Mouse (Mus musculus): ENCODE data around the gene Itgb6. TPM values are rescaled to one million over a fixed set of nuclear protein-coding genes. Genes with fewer than 3 reads are reported as not detected.

Itgb6 gene
- under 1 TPM; 0.11 to 0.41 TPM for total RNA-seq (2021)

GRCm38 (mm10) chr2:60722514-60722913, at the start of gene Itgb6:
TSS of gene Itgb6 (minus strand) at chr2:60722643.
- intact Hi-C loops (cut with DNase I), result loop anchor here (5.0 kb wide), 1 partner anchor 680 kb away; no protein-coding TSS in a partner anchor
- DNase-seq (ENCODE audit: low spot score in 2 of 2), result peak; percentile 47 to 79

GRCm38 (mm10) chr2:60766420-60766819, 44.0 kb upstream of the Itgb6 start:
- DNase-seq (ENCODE audit: low spot score in 2 of 2), result no peak
- intact Hi-C loops (cut with DNase I), result no loop called here

- intact Hi-C loops (cut with DNase I), result no loop called here
- DNase-seq (ENCODE audit: low spot score in 2 of 2), result no peak
Observed at GRCm38 (mm10) chr2:60756218-60756617, 33.8 kb upstream of the Itgb6 start.

GRCm38 (mm10) chr2:60755101-60755500, 32.7 kb upstream of the Itgb6 start:
- DNase-seq (ENCODE audit: low spot score in 2 of 2), result no peak
- intact Hi-C loops (cut with DNase I), result no loop called here

GRCm38 (mm10) chr2:60751274-60751673, 28.8 kb upstream of the Itgb6 start:
- DNase-seq (ENCODE audit: low spot score in 2 of 2), result no peak
- intact Hi-C loops (cut with DNase I), result no loop called here

- no peak for DNase-seq (ENCODE audit: low spot score in 2 of 2)
- intact Hi-C loops (cut with DNase I), result no loop called here
Observed at GRCm38 (mm10) chr2:60750591-60750990, 28.1 kb upstream of the Itgb6 start.

- intact Hi-C loops (cut with DNase I), result no loop called here
- no peak for DNase-seq (ENCODE audit: low spot score in 2 of 2)
Observed at GRCm38 (mm10) chr2:60748585-60748984, 26.1 kb upstream of the Itgb6 start.

GRCm38 (mm10) chr2:60747590-60747989, 25.1 kb upstream of the Itgb6 start:
- DNase-seq (ENCODE audit: low spot score in 2 of 2), result no peak
- intact Hi-C loops (cut with DNase I), result no loop called here

- intact Hi-C loops (cut with DNase I), result no loop called here
Observed at GRCm38 (mm10) chr2:60744674-60745073, 22.2 kb upstream of the Itgb6 start.

GRCm38 (mm10) chr2:60739389-60740137, 17.1 kb upstream of the Itgb6 start:
- intact Hi-C loops (cut with DNase I), result no loop called here

More at GRCm38 (mm10) chr2:60744674-60745073, 22.2 kb upstream of the Itgb6 start:
- no peak for DNase-seq (ENCODE audit: low spot score in 2 of 2)

GRCm38 (mm10) chr2:60730929-60731328, 8.5 kb upstream of the Itgb6 start:
- no peak for DNase-seq (ENCODE audit: low spot score in 2 of 2)
- intact Hi-C loops (cut with DNase I), result no loop called here

More at GRCm38 (mm10) chr2:60739389-60740137, 17.1 kb upstream of the Itgb6 start:
- no peak for DNase-seq (ENCODE audit: low spot score in 2 of 2)

- intact Hi-C loops (cut with DNase I), result no loop called here
Observed at GRCm38 (mm10) chr2:60730024-60730423, 7.6 kb upstream of the Itgb6 start.

GRCm38 (mm10) chr2:60728902-60729585, 6.6 kb upstream of the Itgb6 start:
- DNase-seq (ENCODE audit: low spot score in 2 of 2), result no peak
- intact Hi-C loops (cut with DNase I), result loop anchor here (2.0 kb wide), 1 partner anchor 728 kb away; no protein-coding TSS in a partner anchor

More at GRCm38 (mm10) chr2:60730024-60730423, 7.6 kb upstream of the Itgb6 start:
- no peak for DNase-seq (ENCODE audit: low spot score in 2 of 2)

- intact Hi-C loops (cut with DNase I), result loop anchor here (5.0 kb wide), 1 partner anchor 678 kb away; no protein-coding TSS in a partner anchor
- DNase-seq (ENCODE audit: low spot score in 2 of 2), result no peak
Observed at GRCm38 (mm10) chr2:60724660-60725059, 2.2 kb upstream of the Itgb6 start.

- intact Hi-C loops (cut with DNase I), result loop anchor here (5.0 kb wide), 1 partner anchor 679 kb away; no protein-coding TSS in a partner anchor
- DNase-seq (ENCODE audit: low spot score in 2 of 2), result no peak
Observed at GRCm38 (mm10) chr2:60722967-60723366, 524 bp upstream of the Itgb6 start.

- DNase-seq (ENCODE audit: low spot score in 2 of 2), result peak; percentile 23 to 31
- intact Hi-C loops (cut with DNase I), result loop anchor here (2.0 to 5.0 kb wide), 2 partner anchors 681 to 734 kb away; no protein-coding TSS in a partner anchor
Observed at GRCm38 (mm10) chr2:60720906-60721305, 1.5 kb downstream of the Itgb6 start.

- no peak for DNase-seq (ENCODE audit: low spot score in 2 of 2)
- intact Hi-C loops (cut with DNase I), result loop anchor here (2.0 to 5.0 kb wide), 2 partner anchors 682 to 735 kb away; no protein-coding TSS in a partner anchor
Observed at GRCm38 (mm10) chr2:60720205-60720604, 2.2 kb downstream of the Itgb6 start.

GRCm38 (mm10) chr2:60717348-60717747, 5.1 kb downstream of the Itgb6 start:
- peak; percentile 28 to 73 for DNase-seq (ENCODE audit: low spot score in 2 of 2)
- intact Hi-C loops (cut with DNase I), result no loop called here

- intact Hi-C loops (cut with DNase I), result no loop called here
- DNase-seq (ENCODE audit: low spot score in 2 of 2), result no peak
Observed at GRCm38 (mm10) chr2:60716549-60716948, 5.9 kb downstream of the Itgb6 start.

GRCm38 (mm10) chr2:60715771-60716170, 6.7 kb downstream of the Itgb6 start:
- no peak for DNase-seq (ENCODE audit: low spot score in 2 of 2)
- intact Hi-C loops (cut with DNase I), result no loop called here

All from left cerebral cortex, postnatal 25 days (tissue).